Mouse (Mus musculus) kidney, embryonic 16.5 days (tissue): ENCODE results near the gene Stx1b. TPM values are rescaled to one million over a fixed set of nuclear protein-coding genes. Genes with fewer than 3 reads are reported as not detected.
A peak's percentile ranks its signal among the peaks of the same experiment; 100 is the strongest.

Source experiments
- ATAC-seq: fragments of 200-750 bp; cut with Nextera tagmentation; 2 replicates; pipeline ENCODE4 v1.8.0; 2017; ENCODE audit warnings: moderate TSS enrichment; ENCODE audit not compliant: low FRiP score, low TSS enrichment
- H3K27ac ChIP-seq: fragments of 300-500 bp; sonication (generic); 2 replicates; pipeline ENCODE4 v1.5.1; 2014; ENCODE audit warnings: low read length
- H3K27me3 ChIP-seq: fragments of 300-500 bp; sonication (generic); 2 replicates; pipeline ENCODE4 v1.6.1; 2014; ENCODE audit warnings: low read length, control low read depth, mixed read lengths; ENCODE audit not compliant: insufficient read depth
- H3K36me3 ChIP-seq: fragments of 300-500 bp; sonication (generic); 2 replicates; pipeline ENCODE4 v1.6.1; 2014; ENCODE audit warnings: low read length, control low read depth, mixed read lengths; ENCODE audit not compliant: insufficient read depth
- H3K4me1 ChIP-seq: fragments of 300-500 bp; sonication (generic); 2 replicates; pipeline ENCODE4 v1.6.1; 2014; ENCODE audit warnings: low read length, control low read depth, mixed read lengths; ENCODE audit not compliant: insufficient read depth
- H3K4me2 ChIP-seq: fragments of 300-500 bp; sonication (generic); replicated peaks from 2 replicates; pipeline ENCODE4 v1.6.1; 2014; ENCODE audit warnings: low read depth, low read length
- H3K4me3 ChIP-seq: fragments of 300-500 bp; sonication (generic); 2 replicates; pipeline ENCODE4 v1.5.1; 2014; ENCODE audit warnings: mild to moderate bottlenecking, low read length
- H3K9ac ChIP-seq: fragments of 300-500 bp; sonication (generic); replicated peaks from 2 replicates; pipeline ENCODE4 v1.6.1; 2014; ENCODE audit warnings: low read length
- H3K9me3 ChIP-seq: fragments of 300-500 bp; sonication (generic); 2 replicates; pipeline ENCODE4 v1.6.1; 2016; ENCODE audit warnings: low read length, control low read depth
- WGBS: fragments of 180-500 bp; shearing (Covaris S2); extraction: QIAGEN DNeasy Blood & Tissue Kit; methylation state at CpG from one replicate; pipeline ENCODE4 v1.1.7; 2014; 5-methylcytosine and 5-hydroxymethylcytosine counted together
- polyA plus RNA-seq: library from polyadenylated mRNA; unstranded; fragments of >200 nt; fragmentation: Nextera tagmentation; extraction: Ambion mirVana; gene quantifications from 2 replicates; pipeline ENCODE4 v1.2.1, GENCODE M21; 2015

The Stx1b gene
- polyA plus RNA-seq, 1 experiment from 2014 or later: 3.6 TPM

DNA sequence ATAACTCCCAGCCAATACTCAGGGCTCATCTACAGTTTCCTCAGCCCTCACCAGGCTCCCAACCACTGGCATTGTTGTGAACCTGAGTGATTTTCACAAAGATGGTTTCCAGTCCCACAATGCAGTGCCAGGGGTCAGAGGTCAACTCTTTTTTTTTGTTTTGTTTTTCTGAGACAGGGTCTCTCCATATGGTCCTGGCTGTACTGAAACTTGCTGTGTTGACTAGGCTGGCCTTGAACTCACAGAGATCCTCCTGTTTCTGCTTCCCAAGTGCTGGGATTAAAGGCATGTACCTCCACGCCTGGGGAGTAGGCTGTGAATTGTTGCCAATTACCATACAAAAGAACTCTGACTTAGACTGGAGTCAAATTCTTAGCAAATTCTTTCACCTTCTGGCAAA is 14.5 kb downstream of the Stx1b start:
- no peak overlapping the region for H3K4me2 ChIP-seq
- H3K27me3 ChIP-seq: no peaks in the 10 kb centered on the region
- H3K36me3 ChIP-seq: no peaks in the 10 kb centered on the region
- H3K9me3 ChIP-seq: no peaks in the 10 kb centered on the region
- WGBS: 92% methylated on average over 1 of the region's 1 CpGs
- no peak for ATAC-seq
- no peak overlapping the region for H3K4me3 ChIP-seq
- 0 out of 2 replicates have a peak, but pooled peaks cover 2% of the 10 kb centered on the region for H3K4me1 ChIP-seq
- no peak overlapping the region for H3K27ac ChIP-seq
- H3K9ac ChIP-seq: no peak overlapping the region

DNA sequence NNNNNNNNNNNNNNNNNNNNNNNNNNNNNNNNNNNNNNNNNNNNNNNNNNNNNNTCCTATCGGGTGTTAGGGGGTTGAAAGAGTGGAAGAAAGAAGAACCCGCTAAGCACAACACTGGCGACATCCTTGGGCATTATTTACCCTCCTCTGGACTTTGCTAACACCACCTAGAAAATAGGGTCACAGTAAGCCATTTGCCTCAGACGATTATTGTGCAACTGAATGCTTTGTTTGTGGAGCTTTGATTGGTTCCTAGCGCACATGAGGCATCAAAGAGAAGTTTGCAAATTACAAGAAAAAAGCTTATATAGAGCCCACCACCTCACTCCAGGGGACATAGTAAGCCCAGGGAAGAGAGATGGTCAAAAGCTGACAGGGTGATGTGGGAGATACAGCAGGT is 15.5 kb downstream of the Stx1b start:
- H3K9ac ChIP-seq: no peak overlapping the region
- no peaks in the 10 kb centered on the region for H3K27me3 ChIP-seq
- H3K4me1 ChIP-seq: no peaks in the 10 kb centered on the region
- no peaks in the 10 kb centered on the region for H3K9me3 ChIP-seq
- no peak overlapping the region for H3K4me3 ChIP-seq
- 65% methylated on average over 5 of the region's 5 CpGs for whole genome bisulfite sequencing
- ATAC-seq: no peak
- no peak overlapping the region for H3K27ac ChIP-seq
- H3K4me2 ChIP-seq: no peak overlapping the region
- H3K36me3 ChIP-seq: no peaks in the 10 kb centered on the region

DNA sequence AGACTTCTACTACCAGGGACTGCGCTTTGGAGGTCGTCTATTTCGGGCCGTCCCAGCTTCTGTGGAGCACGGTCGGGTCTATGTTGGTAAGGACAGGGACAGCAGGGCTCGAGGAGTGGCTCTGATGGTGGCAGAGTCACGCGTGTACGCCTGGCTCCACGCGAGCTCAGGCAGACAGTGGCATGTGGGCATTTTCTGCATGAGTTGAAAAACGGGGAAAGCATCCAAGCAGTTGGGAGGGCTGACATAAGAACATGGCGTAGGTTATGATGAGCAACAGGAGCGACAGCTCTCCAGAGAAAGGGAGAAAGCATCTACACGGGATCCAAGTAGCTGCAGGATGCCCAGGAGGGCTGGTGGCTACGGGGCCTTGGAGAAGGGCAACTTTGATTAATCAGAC is 22.0 kb downstream of the Stx1b start:
- Histone ChIP-seq H3K4me1 (peaks cover 10% of the 10 kb centered on the region), H3K4me3 (no peak overlapping the region), H3K9me3 (no peaks in the 10 kb centered on the region), H3K9ac (no peak overlapping the region), H3K27ac (no peak overlapping the region), H3K4me2 (no peak overlapping the region), H3K36me3 (peaks cover 36% of the 10 kb centered on the region), H3K27me3 (no peaks in the 10 kb centered on the region)
- 95% methylated on average over 17 of the region's 17 CpGs for WGBS
- ATAC-seq: no peak

DNA sequence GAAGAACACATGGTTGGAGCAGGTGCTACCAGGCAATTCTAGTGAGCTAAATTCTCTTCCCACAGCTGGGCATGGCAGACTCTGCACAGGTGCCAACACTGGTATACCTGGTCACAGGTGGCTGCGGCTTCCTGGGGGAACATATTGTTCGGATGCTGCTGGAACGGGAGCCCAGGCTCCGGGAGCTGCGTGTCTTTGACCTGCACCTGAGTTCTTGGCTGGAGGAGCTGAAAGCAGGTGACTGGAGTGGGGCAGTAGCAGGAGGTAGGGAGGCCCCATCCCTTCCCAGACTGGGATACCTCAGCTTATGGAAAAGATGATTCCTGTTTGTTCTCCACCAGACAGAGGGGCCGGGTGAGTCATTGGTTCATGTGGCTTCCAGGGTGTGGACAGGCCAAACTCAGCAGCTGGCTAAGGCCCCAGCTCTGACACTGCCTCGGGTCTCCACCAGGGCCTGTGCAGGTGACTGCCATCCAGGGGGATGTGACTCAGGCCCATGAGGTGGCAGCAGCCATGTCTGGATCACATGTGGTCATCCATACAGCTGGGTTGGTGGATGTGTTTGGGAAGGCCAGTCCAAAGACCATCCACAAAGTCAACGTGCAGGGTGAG is 23.2 kb downstream of the Stx1b start:
- peak overlapping the region; percentile 62; the same call in 1 of the 2 replicates for H3K27ac ChIP-seq
- no peaks in the 10 kb centered on the region for H3K9me3 ChIP-seq
- no peaks in the 10 kb centered on the region for H3K27me3 ChIP-seq
- H3K36me3 ChIP-seq: peaks cover 48% of the 10 kb centered on the region
- peak overlapping the region; percentile 55 for H3K4me2 ChIP-seq
- ATAC-seq: 0 out of 2 replicates have a peak, but pooled peaks have one; percentile 14
- 91% methylated on average over 8 of the region's 8 CpGs for WGBS
- H3K4me1 ChIP-seq: peaks cover 10% of the 10 kb centered on the region
- H3K9ac ChIP-seq: peak overlapping the region; percentile 54
- peak overlapping the region; percentile 34 for H3K4me3 ChIP-seq

DNA sequence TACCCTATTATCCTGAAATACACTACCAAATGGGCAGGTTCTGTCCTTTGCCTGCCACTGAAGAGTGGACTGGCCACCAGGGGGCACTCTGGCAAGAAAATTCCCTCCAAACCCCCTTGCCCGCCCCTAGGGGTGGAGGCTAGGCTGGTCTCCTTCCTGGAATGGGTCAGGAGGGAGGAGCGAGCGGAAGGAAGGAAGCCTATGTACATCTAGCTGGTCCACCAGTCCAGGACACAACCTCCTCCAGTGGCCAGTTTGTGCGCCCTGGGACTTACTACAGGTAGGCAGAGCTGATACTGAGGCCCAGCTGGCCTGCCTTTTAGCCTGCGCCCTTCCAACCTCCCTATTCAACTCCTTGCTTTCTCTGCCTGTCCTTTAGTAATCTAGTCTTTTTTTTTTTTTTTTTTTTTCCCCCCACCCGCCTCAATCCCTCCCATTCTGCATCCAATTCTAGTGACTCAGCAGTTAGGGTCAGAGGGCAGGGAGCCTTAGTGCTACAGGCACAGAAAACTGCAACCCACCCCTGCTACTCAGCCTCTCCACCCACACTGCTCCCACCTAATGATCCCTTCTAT is 23.8 kb downstream of the Stx1b start, which contains the start of gene Hsd3b7:
Hsd3b7 (plus strand) TSS at position 170 of the 575 bp plus-strand sequence.
- peak; percentile 96 for ATAC-seq
- Histone ChIP-seq H3K9ac (peak within 1 kb of the TSS; percentile 54), H3K4me1 (peaks cover 10% of the 10 kb centered on the region), H3K27ac (peak within 1 kb of the TSS; percentile 62; the same call in 1 of the 2 replicates), H3K4me3 (peak within 1 kb of the TSS; percentile 34), H3K9me3 (no peaks in the 10 kb centered on the region), H3K36me3 (peaks cover 53% of the 10 kb centered on the region), H3K4me2 (peak within 1 kb of the TSS; percentile 55), H3K27me3 (no peaks in the 10 kb centered on the region)
- 23% methylated on average over 6 of the region's 6 CpGs for WGBS

DNA sequence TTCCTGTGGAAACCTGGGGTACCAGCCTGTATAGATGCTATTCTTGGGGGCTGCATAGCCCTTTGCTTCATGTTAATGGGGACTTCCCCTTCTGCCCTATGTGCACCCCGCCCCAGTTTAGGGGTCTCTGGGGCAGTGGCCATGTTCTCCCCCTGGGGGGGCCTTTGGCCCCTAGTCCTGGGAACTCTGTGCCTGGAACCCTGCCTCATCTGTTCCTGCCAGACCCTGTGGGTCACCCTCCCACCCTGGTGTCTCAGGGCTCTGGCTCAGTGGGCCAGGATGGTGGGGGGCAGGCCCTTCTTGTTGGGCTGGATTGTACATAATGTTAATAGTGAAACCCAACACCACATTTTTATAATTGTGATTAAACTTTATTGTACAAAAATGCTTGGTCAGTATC is 24.6 kb downstream of the Stx1b start:
- no peaks in the 10 kb centered on the region for H3K9me3 ChIP-seq
- 0 out of 2 replicates have a peak overlapping the region, but pooled peaks have one; percentile 2 for H3K27ac ChIP-seq
- 94% methylated on average over 1 of the region's 1 CpGs for WGBS
- no peak overlapping the region for H3K4me3 ChIP-seq
- peaks cover 10% of the 10 kb centered on the region for H3K4me1 ChIP-seq
- no peak overlapping the region for H3K4me2 ChIP-seq
- H3K27me3 ChIP-seq: no peaks in the 10 kb centered on the region
- peak; percentile 9; the same call in 1 of the 2 replicates for ATAC-seq
- H3K36me3 ChIP-seq: peaks cover 60% of the 10 kb centered on the region
- H3K9ac ChIP-seq: no peak overlapping the region

DNA sequence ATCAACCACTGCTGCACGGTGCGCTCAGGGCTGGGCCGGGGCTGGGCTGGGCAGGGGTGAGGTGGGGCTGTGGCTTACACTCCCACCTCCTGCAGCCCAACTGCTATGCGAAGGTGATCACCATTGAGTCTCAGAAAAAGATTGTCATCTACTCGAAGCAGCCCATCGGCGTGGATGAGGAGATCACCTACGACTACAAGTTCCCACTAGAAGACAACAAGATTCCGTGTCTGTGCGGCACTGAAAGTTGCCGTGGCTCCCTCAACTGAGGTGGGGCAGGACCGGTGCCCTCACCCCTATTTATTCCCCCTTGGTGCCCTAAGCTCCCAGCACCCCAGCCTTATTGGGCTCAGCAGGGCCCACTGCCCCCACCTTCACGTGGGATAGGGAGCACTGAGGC is 25.1 kb downstream of the Stx1b start:
- H3K4me1 ChIP-seq: peaks cover 10% of the 10 kb centered on the region
- peaks cover 60% of the 10 kb centered on the region for H3K36me3 ChIP-seq
- no peak overlapping the region for H3K4me2 ChIP-seq
- no peak overlapping the region for H3K27ac ChIP-seq
- no peaks in the 10 kb centered on the region for H3K9me3 ChIP-seq
- no peaks in the 10 kb centered on the region for H3K27me3 ChIP-seq
- 86% methylated on average over 13 of the region's 13 CpGs for WGBS
- no peak for ATAC-seq
- H3K4me3 ChIP-seq: no peak overlapping the region
- no peak overlapping the region for H3K9ac ChIP-seq

DNA sequence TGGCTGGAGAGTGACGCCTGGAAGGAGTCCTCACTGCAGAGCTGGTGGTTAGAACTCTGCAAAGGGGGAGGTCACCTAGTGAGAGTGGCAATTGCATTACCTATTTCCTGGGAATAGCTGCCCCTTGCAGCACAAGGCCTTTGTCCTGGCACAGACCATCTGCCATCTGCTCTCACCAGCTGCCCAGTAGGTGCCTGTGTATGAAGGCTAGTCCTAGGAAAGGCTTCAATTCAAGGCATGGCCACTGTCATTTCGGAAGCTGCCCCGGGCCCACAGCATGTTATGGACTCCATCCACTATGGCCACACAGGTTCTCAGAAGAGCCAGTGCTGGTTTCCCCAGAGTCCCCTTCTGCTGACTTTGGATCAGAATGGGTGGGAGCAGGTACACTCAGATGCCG is 25.8 kb downstream of the Stx1b start:
- Histone ChIP-seq H3K4me3 (no peak overlapping the region), H3K36me3 (peaks cover 61% of the 10 kb centered on the region), H3K9ac (no peak overlapping the region), H3K9me3 (no peaks in the 10 kb centered on the region), H3K27me3 (no peaks in the 10 kb centered on the region), H3K4me1 (peaks cover 10% of the 10 kb centered on the region), H3K27ac (no peak overlapping the region), H3K4me2 (no peak overlapping the region)
- no peak for ATAC-seq
- 92% methylated on average over 4 of the region's 4 CpGs for WGBS

DNA sequence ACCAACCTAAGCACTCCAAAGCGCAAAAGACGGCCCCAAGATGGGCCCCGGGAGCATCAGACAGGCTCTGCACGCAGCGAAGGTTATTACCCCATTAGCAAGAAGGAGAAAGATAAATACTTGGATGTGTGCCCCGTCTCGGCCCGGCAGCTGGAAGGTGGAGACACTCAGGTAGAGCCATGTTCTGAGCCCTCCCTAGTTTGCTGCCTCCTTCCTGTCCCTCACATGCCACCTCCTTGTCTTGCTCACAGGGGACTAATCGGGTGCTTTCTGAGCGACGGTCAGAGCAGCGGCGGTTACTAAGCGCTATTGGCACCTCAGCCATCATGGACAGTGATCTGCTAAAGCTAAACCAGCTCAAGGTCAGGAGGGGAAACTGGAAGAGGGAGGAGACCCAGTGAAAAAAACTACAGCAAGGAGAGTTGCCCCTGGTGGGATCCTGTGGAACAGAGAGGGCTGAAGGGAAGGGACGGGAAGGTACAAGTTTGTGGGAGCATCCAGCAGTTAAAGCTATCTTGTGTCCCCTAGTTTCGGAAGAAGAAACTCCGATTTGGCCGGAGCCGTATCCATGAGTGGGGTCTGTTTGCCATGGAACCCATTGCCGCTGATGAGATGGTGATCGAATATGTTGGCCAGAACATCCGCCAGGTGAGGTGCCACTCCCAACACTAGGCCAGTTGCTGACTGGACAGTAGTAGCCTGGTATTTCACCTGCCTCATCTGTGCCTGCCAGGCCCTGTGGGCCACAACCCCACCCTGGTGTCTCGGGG is 27.1 kb downstream of the Stx1b start:
- ATAC-seq: no peak
- no peaks in the 10 kb centered on the region for H3K27me3 ChIP-seq
- H3K4me2 ChIP-seq: no peak overlapping the region
- WGBS: 90% methylated on average over 23 of the region's 23 CpGs
- no peak overlapping the region for H3K4me3 ChIP-seq
- H3K27ac ChIP-seq: no peak overlapping the region
- no peaks in the 10 kb centered on the region for H3K9me3 ChIP-seq
- H3K9ac ChIP-seq: no peak overlapping the region
- H3K4me1 ChIP-seq: peaks cover 10% of the 10 kb centered on the region
- peaks cover 66% of the 10 kb centered on the region for H3K36me3 ChIP-seq

DNA sequence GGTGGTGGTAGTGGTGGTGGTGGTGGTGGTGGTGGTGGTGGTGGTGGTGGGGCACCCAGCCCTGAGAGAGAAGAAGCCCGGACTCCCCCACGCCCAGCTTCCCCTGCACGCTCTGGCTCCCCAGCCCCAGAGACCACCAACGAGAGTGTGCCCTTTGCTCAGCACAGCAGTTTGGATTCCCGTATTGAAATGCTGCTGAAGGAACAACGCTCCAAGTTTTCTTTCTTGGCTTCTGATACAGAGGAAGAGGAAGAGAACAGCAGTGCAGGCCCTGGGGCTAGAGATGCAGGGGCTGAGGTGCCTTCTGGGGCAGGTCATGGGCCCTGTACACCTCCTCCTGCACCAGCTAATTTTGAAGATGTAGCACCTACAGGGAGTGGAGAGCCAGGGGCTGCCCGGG is 39.0 kb downstream of the Stx1b start, which contains the start of gene Gm49388:
Gm49388 (plus strand) TSS at position 301 of the 400 bp plus-strand sequence.
- Histone ChIP-seq H3K9me3 (no peaks in the 10 kb centered on the region), H3K9ac (no peak within 1 kb of the TSS), H3K4me1 (no peaks in the 10 kb centered on the region), H3K4me3 (no peak within 1 kb of the TSS), H3K27me3 (no peaks in the 10 kb centered on the region), H3K4me2 (no peak within 1 kb of the TSS), H3K27ac (no peak within 1 kb of the TSS), H3K36me3 (peaks cover 81% of the 10 kb centered on the region)
- 93% methylated on average over 7 of the region's 7 CpGs for WGBS
- no peak; the same call in 1 of the 2 replicates for ATAC-seq
